Mouse (Mus musculus) spleen, adult 12 weeks (tissue): ENCODE results near the gene Eral1.
"Not testable (repeated sequence)": the region's sequence is repeated elsewhere in the genome, so short reads cannot be mapped to it uniquely, and the experiment has no call there.

Experiments
- DNase-seq: peaks from one replicate; pipeline ENCODE4 v3.0.0; 2022; ENCODE audit warnings: low spot score

The Eral1 gene

GRCm38 (mm10) chr11:78087756-78088281 lies 7.6 kb upstream of the Eral1 start:
- DNase-seq, result no peak

- no peak for DNase-seq
These were observed 6.8 kb upstream of the Eral1 start for GRCm38 (mm10) chr11:78086925-78087479.

- no peak for DNase-seq
These were observed 3.4 kb upstream of the Eral1 start for GRCm38 (mm10) chr11:78083595-78083994.

GRCm38 (mm10) chr11:78074666-78075065 lies 5.5 kb downstream of the Eral1 start:
- DNase-seq, result no peak

- DNase-seq, result peak; percentile 50
These were observed 5.9 kb downstream of the Eral1 start for GRCm38 (mm10) chr11:78074277-78074652.

GRCm38 (mm10) chr11:78073577-78074276 lies 6.5 kb downstream of the Eral1 start:
- DNase-seq, result peak; percentile 66

GRCm38 (mm10) chr11:78072425-78073130 lies 7.6 kb downstream of the Eral1 start:
- DNase-seq, result peak; percentile 74

- no peak for DNase-seq
These were observed 8.2 kb downstream of the Eral1 start for GRCm38 (mm10) chr11:78071938-78072337.

- peak; percentile 72 for DNase-seq
These were observed 10.5 kb downstream of the Eral1 start for GRCm38 (mm10) chr11:78069646-78070045.

GRCm38 (mm10) chr11:78069130-78069529 lies 11.1 kb downstream of the Eral1 start:
- DNase-seq, result no peak

- no peak for DNase-seq
These were observed 12.6 kb downstream of the Eral1 start for GRCm38 (mm10) chr11:78067566-78067965.

GRCm38 (mm10) chr11:78066641-78067040 lies 13.5 kb downstream of the Eral1 start:
- no peak for DNase-seq

- DNase-seq, result peak; percentile 63
These were observed 14.3 kb downstream of the Eral1 start for GRCm38 (mm10) chr11:78065906-78066305.

- DNase-seq, result no peak
These were observed 17.6 kb downstream of the Eral1 start for GRCm38 (mm10) chr11:78062563-78062962.

GRCm38 (mm10) chr11:78059833-78060757 lies 20.1 kb downstream of the Eral1 start:
- peak; percentile 65 for DNase-seq

GRCm38 (mm10) chr11:78056946-78057345 lies 23.2 kb downstream of the Eral1 start:
- DNase-seq, result no peak

- DNase-seq, result no peak
These were observed 27.1 kb downstream of the Eral1 start for GRCm38 (mm10) chr11:78053078-78053477.

- DNase-seq, result not testable (repeated sequence)
These were observed 31.5 kb downstream of the Eral1 start for GRCm38 (mm10) chr11:78048637-78049036.

GRCm38 (mm10) chr11:78044758-78045251 lies 35.4 kb downstream of the Eral1 start:
- no peak for DNase-seq

GRCm38 (mm10) chr11:78042290-78042870 lies 37.8 kb downstream of the Eral1 start:
- DNase-seq, result not testable (repeated sequence)

- DNase-seq, result no peak
These were observed 39.3 kb downstream of the Eral1 start for GRCm38 (mm10) chr11:78040878-78041277.
